Mouse (Mus musculus): ENCODE results near the gene P3h2. TPM values are rescaled to one million over a fixed set of nuclear protein-coding genes. Genes with fewer than 3 reads are reported as not detected.

Gene P3h2
- polyA plus RNA-seq, 1 experiment from 2014 or later, result 2.3 TPM

- TF ChIP-seq CTCF (IDR thresholded peaks at IDR 0.05; ENCODE audit: low read depth) (no peak), EP300 (optimal IDR thresholded peaks at IDR 0.05) (no peak)
Observed at GRCm38 (mm10) chr16:25959929-25960328, 145.7 kb downstream of the P3h2 start.

GRCm38 (mm10) chr16:25958650-25959238 lies 146.8 kb downstream of the P3h2 start:
- Histone ChIP-seq H3K9ac (ENCODE audit: low read length) (no peak overlapping the region), H3K4me2 (replicated peaks; ENCODE audit: low read depth) (no peak overlapping the region), H3K9me3 (ENCODE audit: control insufficient read depth, low read length) (no peaks in the 10 kb centered on the region), H3K4me1 (replicated peaks; ENCODE audit: control insufficient read depth, insufficient read depth) (no peaks in the 10 kb centered on the region), H3K27ac (replicated peaks) (no peak overlapping the region; the same call in 1 of the 2 replicates), H3K4me3 (ENCODE audit: low read depth, low read length) (no peak overlapping the region), H3K36me3 (ENCODE audit: control insufficient read depth, insufficient read depth, low read length) (no peaks in the 10 kb centered on the region), H3K27me3 (ENCODE audit: control insufficient read depth, insufficient read depth, low read length) (no peaks in the 10 kb centered on the region)
- 58% methylated on average over 7 of the region's 7 CpGs for WGBS
- no peak for TF ChIP-seq EP300 (optimal IDR thresholded peaks at IDR 0.05)
- TF ChIP-seq CTCF (IDR thresholded peaks at IDR 0.05; ENCODE audit: low read depth), result no peak
- ATAC-seq (ENCODE audit: low FRiP score, low TSS enrichment), result no peak
- no peak for DNase-seq (ENCODE audit: low spot score)

More at GRCm38 (mm10) chr16:25959929-25960328, 145.7 kb downstream of the P3h2 start:
- H3K9me3 ChIP-seq (ENCODE audit: control insufficient read depth, low read length), result no peaks in the 10 kb centered on the region
- no peak overlapping the region for H3K9ac ChIP-seq (ENCODE audit: low read length)
- no peak overlapping the region for H3K27ac ChIP-seq (replicated peaks)
- WGBS, result 93% methylated on average over 5 of the region's 5 CpGs
- no peaks in the 10 kb centered on the region for H3K4me1 ChIP-seq (replicated peaks; ENCODE audit: control insufficient read depth, insufficient read depth)
- H3K4me3 ChIP-seq (ENCODE audit: low read depth, low read length), result no peak overlapping the region
- no peaks in the 10 kb centered on the region for H3K36me3 ChIP-seq (ENCODE audit: control insufficient read depth, insufficient read depth, low read length)
- ATAC-seq (ENCODE audit: low FRiP score, low TSS enrichment) (no peak), DNase-seq (ENCODE audit: low spot score) (no peak)
- no peaks in the 10 kb centered on the region for H3K27me3 ChIP-seq (ENCODE audit: control insufficient read depth, insufficient read depth, low read length)
- H3K4me2 ChIP-seq (replicated peaks; ENCODE audit: low read depth), result no peak overlapping the region

- Histone ChIP-seq H3K4me1 (replicated peaks; ENCODE audit: control insufficient read depth, insufficient read depth) (no peaks in the 10 kb centered on the region), H3K4me3 (ENCODE audit: low read depth, low read length) (no peak overlapping the region), H3K27me3 (ENCODE audit: control insufficient read depth, insufficient read depth, low read length) (no peaks in the 10 kb centered on the region), H3K9me3 (ENCODE audit: control insufficient read depth, low read length) (no peaks in the 10 kb centered on the region), H3K27ac (replicated peaks) (peak overlapping the region; percentile 35; the same call in 1 of the 2 replicates), H3K9ac (ENCODE audit: low read length) (no peak overlapping the region), H3K36me3 (ENCODE audit: control insufficient read depth, insufficient read depth, low read length) (no peaks in the 10 kb centered on the region), H3K4me2 (replicated peaks; ENCODE audit: low read depth) (no peak overlapping the region)
- ATAC-seq (ENCODE audit: low FRiP score, low TSS enrichment) (peak; percentile 45; the same call in 1 of the 2 replicates), DNase-seq (ENCODE audit: low spot score) (no peak)
- 71% methylated on average over 10 of the region's 10 CpGs for WGBS
- TF ChIP-seq CTCF (IDR thresholded peaks at IDR 0.05; ENCODE audit: low read depth) (no peak), EP300 (optimal IDR thresholded peaks at IDR 0.05) (peak; percentile 76)
Observed at GRCm38 (mm10) chr16:25958213-25958612, 147.4 kb downstream of the P3h2 start.

GRCm38 (mm10) chr16:25956831-25957230 lies 148.8 kb downstream of the P3h2 start:
- ATAC-seq (ENCODE audit: low FRiP score, low TSS enrichment), result no peak
- 81% methylated on average over 6 of the region's 6 CpGs for WGBS
- no peaks in the 10 kb centered on the region for H3K9me3 ChIP-seq (ENCODE audit: control insufficient read depth, low read length)
- H3K27ac ChIP-seq (replicated peaks), result no peak overlapping the region
- H3K9ac ChIP-seq (ENCODE audit: low read length), result no peak overlapping the region
- H3K36me3 ChIP-seq (ENCODE audit: control insufficient read depth, insufficient read depth, low read length), result no peaks in the 10 kb centered on the region
- no peak for TF ChIP-seq EP300 (optimal IDR thresholded peaks at IDR 0.05)
- TF ChIP-seq CTCF (IDR thresholded peaks at IDR 0.05; ENCODE audit: low read depth), result no peak
- DNase-seq (ENCODE audit: low spot score), result no peak
- no peak overlapping the region for H3K4me2 ChIP-seq (replicated peaks; ENCODE audit: low read depth)
- H3K4me1 ChIP-seq (replicated peaks; ENCODE audit: control insufficient read depth, insufficient read depth), result no peaks in the 10 kb centered on the region
- no peak overlapping the region for H3K4me3 ChIP-seq (ENCODE audit: low read depth, low read length)
- H3K27me3 ChIP-seq (ENCODE audit: control insufficient read depth, insufficient read depth, low read length), result no peaks in the 10 kb centered on the region

GRCm38 (mm10) chr16:25954614-25955013 lies 151.0 kb downstream of the P3h2 start:
- no peak overlapping the region for H3K4me2 ChIP-seq (replicated peaks; ENCODE audit: low read depth)
- ATAC-seq (ENCODE audit: low FRiP score, low TSS enrichment) (no peak), DNase-seq (ENCODE audit: low spot score) (no peak)
- H3K9ac ChIP-seq (ENCODE audit: low read length), result no peak overlapping the region
- no peak overlapping the region for H3K4me3 ChIP-seq (ENCODE audit: low read depth, low read length)
- H3K9me3 ChIP-seq (ENCODE audit: control insufficient read depth, low read length), result no peaks in the 10 kb centered on the region
- H3K27me3 ChIP-seq (ENCODE audit: control insufficient read depth, insufficient read depth, low read length), result no peaks in the 10 kb centered on the region
- no peaks in the 10 kb centered on the region for H3K4me1 ChIP-seq (replicated peaks; ENCODE audit: control insufficient read depth, insufficient read depth)
- TF ChIP-seq EP300 (optimal IDR thresholded peaks at IDR 0.05) (no peak), CTCF (IDR thresholded peaks at IDR 0.05; ENCODE audit: low read depth) (no peak)
- H3K36me3 ChIP-seq (ENCODE audit: control insufficient read depth, insufficient read depth, low read length), result no peaks in the 10 kb centered on the region
- WGBS, result 79% methylated on average over 3 of the region's 3 CpGs
- no peak overlapping the region for H3K27ac ChIP-seq (replicated peaks)

GRCm38 (mm10) chr16:25953359-25953758 lies 152.2 kb downstream of the P3h2 start:
- Histone ChIP-seq H3K36me3 (ENCODE audit: control insufficient read depth, insufficient read depth, low read length) (no peaks in the 10 kb centered on the region), H3K4me1 (replicated peaks; ENCODE audit: control insufficient read depth, insufficient read depth) (no peaks in the 10 kb centered on the region), H3K9me3 (ENCODE audit: control insufficient read depth, low read length) (no peaks in the 10 kb centered on the region), H3K9ac (ENCODE audit: low read length) (no peak overlapping the region), H3K4me2 (replicated peaks; ENCODE audit: low read depth) (no peak overlapping the region), H3K27me3 (ENCODE audit: control insufficient read depth, insufficient read depth, low read length) (no peaks in the 10 kb centered on the region), H3K4me3 (ENCODE audit: low read depth, low read length) (no peak overlapping the region), H3K27ac (replicated peaks) (no peak overlapping the region)
- WGBS, result 63% methylated on average over 5 of the region's 5 CpGs
- no peak for TF ChIP-seq EP300 (optimal IDR thresholded peaks at IDR 0.05)
- TF ChIP-seq CTCF (IDR thresholded peaks at IDR 0.05; ENCODE audit: low read depth), result no peak
- DNase-seq (ENCODE audit: low spot score) (no peak), ATAC-seq (ENCODE audit: low FRiP score, low TSS enrichment) (no peak)
